Mouse (Mus musculus) cerebellum, postnatal 14 days (tissue): ENCODE measurements around the gene Brd2.

Experiments used
- DNase-seq, 2 experiments: peaks; one replicate each; pipeline ENCODE4 v3.0.0; 2021; ENCODE audit warnings: mixed read lengths in 2 of 2

The Brd2 gene

GRCm38 (mm10) chr17:34079002-34079401 lies 43.4 kb downstream of the Brd2 start:
- no peak for DNase-seq

- DNase-seq = no peak
Observed at GRCm38 (mm10) chr17:34078148-34078547, 44.3 kb downstream of the Brd2 start.

- DNase-seq = peak; percentile 83 to 89
Observed at GRCm38 (mm10) chr17:34077549-34077948, 44.9 kb downstream of the Brd2 start.

GRCm38 (mm10) chr17:34075271-34075670 lies 47.2 kb downstream of the Brd2 start:
- DNase-seq = peak; percentile 83 to 88

GRCm38 (mm10) chr17:34072091-34072490 lies 50.3 kb downstream of the Brd2 start:
- DNase-seq = no peak

- DNase-seq = no peak
Observed at GRCm38 (mm10) chr17:34068864-34069263, 53.6 kb downstream of the Brd2 start.
